Mouse (Mus musculus): ENCODE measurements at regions not wholly inside any gene's neighbourhood (a gene's known extent, or its start where the extent isn't known, plus 50 kb on each side); places are given as distances from the start of the nearest gene placed in this dataset.
"Not testable (repeated sequence)": the region's sequence is repeated elsewhere in the genome, so short reads cannot be mapped to it uniquely, and the experiment has no call there.

DNA sequence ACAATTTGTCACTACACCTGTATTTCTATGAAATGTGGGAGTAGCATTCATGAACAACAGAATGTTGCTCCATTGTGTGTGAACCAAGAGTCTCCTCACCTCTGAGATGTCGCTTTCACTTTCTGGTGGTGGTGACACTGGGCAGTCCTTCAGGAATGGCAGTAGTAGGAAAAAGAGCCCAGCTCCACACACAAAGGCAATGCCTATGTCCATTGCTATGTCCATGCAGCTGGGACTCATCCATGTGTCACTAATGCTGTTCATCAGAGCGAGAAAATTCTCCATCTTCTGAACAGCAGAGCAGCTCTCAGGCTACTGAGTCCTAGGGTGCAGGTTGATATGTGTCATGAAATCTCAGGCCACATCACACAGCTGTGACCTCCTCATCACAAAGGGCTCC lies 65.0 kb upstream of the Gm30302 start:
- H3K36me3 ChIP-seq; H3K9ac ChIP-seq; H3K9me3 ChIP-seq (replicated peaks); H3K27ac ChIP-seq; H3K4me1 ChIP-seq; H3K4me3 ChIP-seq (replicated peaks); H3K27me3 ChIP-seq; H3K4me2 ChIP-seq; ATAC-seq (replicated peaks; ENCODE audit: low FRiP score): not testable (repeated sequence)
- 74% methylated on average over 2 of the region's 2 CpGs for WGBS

DNA sequence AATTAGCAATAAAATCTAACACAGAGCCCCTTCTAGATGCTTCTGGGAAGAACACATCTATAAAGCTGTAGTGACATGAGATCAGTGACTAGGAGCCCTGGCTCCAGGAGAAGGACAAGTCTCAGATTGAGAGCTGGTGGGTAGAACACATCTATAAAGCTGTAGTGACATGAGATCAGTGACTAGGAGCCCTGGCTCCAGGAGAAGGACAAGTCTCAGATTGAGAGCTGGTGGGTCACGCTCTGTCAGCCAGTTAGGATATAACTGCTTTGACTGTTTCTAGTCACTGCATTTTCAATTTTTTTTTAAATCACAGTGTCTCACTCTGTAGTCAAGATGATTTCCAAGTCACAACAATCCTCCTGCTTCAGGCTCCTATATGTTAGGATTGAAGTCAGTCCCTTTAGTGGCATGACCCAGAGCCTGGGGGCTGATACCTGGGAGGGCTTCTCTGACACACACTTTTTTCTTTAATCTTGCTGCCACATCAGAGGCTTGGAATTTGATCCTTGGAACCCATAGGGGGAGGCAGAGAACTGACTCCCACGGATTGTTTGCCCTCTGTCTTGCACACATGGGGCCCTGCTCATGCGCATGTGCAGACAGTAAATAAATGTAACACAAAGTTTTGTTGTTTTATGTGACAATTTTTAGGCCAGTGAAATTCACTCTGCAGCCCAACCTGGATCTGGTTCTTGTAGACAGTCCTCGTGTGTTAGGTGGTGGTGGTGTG lies 50.9 kb upstream of the Gm30302 start:
- Histone ChIP-seq H3K4me3 (replicated peaks) (no peak overlapping the region), H3K9me3 (replicated peaks) (no peaks in the 10 kb centered on the region), H3K9ac (no peak overlapping the region), H3K27me3 (no peaks in the 10 kb centered on the region), H3K36me3 (no peaks in the 10 kb centered on the region), H3K4me1 (no peaks in the 10 kb centered on the region), H3K27ac (no peak overlapping the region), H3K4me2 (no peak overlapping the region)
- ATAC-seq (replicated peaks; ENCODE audit: low FRiP score), result peak; percentile 74
- WGBS, result 21% methylated on average over 4 of the region's 4 CpGs

Measured in kidney, embryonic 15.5 days (tissue).